Mouse (Mus musculus) neutrophil, adult 5-6 weeks (primary cell): ENCODE results near the gene Ndufc2. TPM values are rescaled to one million over a fixed set of nuclear protein-coding genes. Genes with fewer than 3 reads are reported as not detected.
"Not testable (repeated sequence)": the region's sequence is repeated elsewhere in the genome, so short reads cannot be mapped to it uniquely, and the experiment has no call there.

Experiments used
- ATAC-seq: fragments of 151-379, 151-347 bp; 2 replicates; pipeline ENCODE4 v1.8.0; 2017; ENCODE audit warnings: mild to moderate bottlenecking, moderate TSS enrichment; ENCODE audit not compliant: insufficient number of reproducible peaks, poor library complexity, low FRiP score, severe bottlenecking; ENCODE audit errors: extremely low read depth
- total RNA-seq: library from RNA; stranded (forward); fragments of 200-1000 nt; gene quantifications from 2 replicates; pipeline ENCODE4 v1.2.3, GENCODE M21; 2017

Ndufc2 gene
- total RNA-seq, 1 experiment from 2014 or later: 31.3 TPM

DNA sequence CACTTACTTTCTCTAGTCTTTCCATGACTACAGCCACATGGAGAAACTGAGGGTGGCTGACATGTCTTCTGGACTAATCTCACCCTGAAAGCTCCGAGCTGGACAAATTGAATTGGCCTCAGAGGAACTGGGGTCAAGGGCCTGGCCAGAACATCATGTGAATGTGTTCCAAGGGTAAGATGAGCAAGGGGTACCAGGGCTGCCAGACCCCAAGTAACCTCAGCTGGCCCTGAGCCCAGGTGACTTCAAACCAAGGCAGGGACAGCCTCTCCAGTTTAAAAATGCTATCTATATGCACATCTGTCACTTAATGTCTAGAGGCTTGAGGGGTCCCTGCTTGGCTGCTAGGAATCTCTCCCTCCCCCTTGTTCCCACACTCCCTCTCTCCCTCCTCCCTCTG lies 20.6 kb downstream of the Ndufc2 start:
- no peak for ATAC-seq

DNA sequence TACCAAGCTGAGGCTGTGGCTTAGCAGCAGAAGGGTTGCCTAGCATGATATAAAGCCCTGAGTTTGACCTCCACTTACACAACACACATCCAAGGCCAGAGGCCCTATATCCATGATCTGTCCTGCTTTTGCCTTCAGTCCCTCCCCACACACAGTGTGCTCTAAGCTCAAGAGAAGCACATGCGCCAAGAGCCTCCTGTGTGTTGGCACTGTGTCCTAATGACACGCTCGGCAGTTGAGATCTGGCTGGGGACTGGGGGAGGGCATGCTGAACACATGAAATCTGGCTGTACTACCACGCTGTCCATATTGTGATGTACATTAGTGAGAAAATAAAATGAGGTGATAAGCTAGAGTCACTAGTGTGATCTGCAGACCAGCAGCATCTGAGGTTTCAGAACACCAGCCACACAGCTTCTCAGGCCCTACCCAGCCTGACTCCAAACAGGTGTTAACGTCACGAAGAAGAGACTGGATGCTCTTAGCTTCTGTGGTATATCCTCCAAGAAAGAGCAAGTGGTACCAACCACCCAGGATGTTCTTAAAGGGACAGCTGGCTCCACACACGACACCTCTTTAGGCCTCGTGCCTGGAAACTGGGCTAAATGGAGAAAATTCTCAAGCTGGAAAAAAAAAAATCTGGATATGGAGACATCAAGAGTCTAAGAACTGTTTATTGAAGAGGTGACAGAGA lies 21.3 kb downstream of the Ndufc2 start:
- no peak for ATAC-seq

DNA sequence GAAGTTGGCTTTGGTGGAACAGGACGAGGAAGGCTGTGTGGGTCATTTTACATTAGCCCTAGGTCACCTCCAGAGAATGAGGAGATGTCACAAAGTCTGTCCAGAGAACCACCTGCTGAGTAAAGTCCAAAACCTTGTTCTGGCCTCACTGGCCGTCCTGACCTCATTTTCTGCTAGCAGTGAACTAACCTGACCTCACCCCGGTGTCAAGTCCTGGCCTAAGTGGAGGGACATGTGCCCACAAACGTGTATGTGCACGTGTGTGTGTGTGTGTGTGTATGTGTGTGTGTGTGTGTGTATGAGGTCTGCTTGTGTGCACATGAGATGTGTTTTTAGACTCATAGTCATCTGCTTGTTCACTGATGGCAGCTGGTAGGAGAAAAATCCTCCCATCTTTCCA lies 24.0 kb downstream of the Ndufc2 start:
- ATAC-seq: no peak

DNA sequence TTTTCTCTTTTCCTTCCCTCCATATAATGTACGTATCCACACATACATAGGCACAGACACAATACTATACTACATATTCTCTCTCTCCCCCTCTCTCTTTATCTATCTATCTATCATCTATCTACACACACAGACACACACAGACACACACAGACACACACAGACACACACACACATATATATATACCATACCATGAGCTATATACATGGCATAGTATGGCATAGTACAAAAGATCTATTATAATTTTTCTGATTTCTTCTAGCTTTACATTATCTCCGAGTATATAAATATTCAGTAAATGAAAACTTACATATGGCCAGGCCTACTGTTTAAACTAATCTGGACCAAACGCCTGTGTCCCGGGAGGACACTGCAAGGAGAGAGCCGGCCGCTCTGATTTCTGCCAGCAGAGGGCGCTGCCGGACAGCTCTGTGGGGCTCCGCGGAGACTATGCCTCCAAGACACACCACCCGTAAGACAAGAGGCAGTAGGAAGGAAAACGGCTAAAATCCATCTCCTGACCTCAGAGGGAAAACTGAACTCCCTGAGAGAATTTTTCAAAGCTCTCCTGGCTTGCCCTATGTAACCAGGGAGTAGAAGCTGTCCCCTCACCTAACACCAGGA lies 24.9 kb downstream of the Ndufc2 start:
- ATAC-seq: peak; percentile 65

DNA sequence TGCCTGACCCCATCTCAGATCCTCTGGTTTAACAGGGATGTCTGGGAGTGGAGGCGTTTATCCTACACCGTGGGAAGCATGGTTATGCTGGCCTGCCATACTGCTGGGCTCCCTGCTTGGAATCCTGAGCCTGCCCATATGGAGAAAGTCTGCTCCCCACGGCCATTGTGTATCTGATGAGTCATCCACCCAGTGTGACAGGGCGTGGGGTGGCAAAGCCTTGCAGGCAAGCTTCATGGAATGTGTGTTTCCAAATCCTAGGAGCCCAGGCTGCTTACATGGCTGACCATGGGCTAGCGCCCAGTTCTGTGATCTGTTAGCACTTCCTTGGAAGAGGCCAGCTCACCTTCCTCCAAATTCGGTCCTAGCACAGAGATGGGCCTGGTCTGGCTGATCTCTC lies 26.8 kb downstream of the Ndufc2 start:
- ATAC-seq: no peak

DNA sequence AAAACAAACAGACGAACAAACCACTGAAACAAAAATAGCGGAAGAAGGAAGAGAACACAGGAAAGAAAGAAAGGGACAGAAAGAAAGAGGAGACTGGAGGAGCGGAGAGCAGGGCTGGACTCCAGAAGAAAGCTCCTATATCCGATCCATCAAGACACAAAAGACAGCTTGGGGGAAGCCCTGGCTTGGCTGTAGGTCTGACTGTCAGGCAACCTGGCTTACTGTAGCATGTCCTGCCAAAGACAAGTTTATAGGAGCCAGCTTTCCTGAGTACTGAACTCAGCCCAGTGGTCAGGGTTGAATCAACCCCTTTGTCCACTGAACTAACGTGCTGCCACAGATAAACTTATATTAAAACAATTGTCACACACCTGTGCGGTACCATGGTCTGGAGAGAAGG lies 27.5 kb downstream of the Ndufc2 start:
- ATAC-seq: no peak

DNA sequence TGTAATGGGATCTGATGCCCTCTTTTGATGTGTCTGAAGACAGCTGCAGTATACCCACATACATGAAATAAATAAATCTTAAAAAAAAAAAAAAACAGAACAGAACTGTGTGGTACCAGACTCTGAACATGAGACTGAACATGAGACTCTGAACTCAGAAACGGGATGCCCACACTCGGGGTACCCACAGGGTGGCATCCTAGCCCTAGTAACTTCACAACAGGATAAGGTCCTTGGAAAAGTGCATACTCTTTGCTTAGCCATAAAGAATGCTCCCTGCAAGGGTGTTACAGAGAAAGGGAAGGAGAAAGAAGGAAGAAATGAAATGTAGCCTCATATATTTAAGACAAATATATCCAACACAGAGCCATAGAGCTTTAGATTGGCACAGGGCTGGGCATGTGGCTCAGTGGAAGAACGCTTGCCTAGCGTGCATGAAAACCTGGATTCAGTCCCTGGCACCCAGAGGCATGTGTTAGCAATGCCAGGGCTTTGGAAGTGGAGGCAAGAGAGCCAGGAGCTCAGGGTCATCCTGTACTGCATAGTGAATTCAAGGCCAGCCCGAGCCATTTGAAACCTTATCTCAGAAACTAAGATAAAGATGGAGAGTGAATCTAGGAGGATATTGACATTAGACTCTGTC lies 28.1 kb downstream of the Ndufc2 start:
- no peak for ATAC-seq

DNA sequence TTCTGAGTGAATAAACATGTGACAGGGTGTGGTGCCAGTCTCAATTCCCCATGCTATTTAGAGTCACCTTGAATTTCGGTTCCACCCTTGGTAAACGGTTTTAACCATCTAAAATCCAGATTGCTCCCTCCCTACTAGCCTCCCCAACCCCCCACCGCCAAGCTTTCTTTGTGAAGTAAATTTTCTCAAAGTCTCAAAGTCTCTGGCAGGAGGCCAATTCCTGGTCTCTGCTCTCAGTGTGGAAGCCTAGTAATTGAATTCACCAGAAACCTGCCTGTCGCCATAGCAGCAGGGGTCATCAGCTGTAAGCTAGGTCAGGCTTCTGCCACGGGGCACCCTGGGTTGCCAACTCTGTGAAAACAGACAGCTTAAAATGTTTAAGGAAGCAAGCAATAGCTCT lies 29.9 kb downstream of the Ndufc2 start:
- ATAC-seq: peak; percentile 77

DNA sequence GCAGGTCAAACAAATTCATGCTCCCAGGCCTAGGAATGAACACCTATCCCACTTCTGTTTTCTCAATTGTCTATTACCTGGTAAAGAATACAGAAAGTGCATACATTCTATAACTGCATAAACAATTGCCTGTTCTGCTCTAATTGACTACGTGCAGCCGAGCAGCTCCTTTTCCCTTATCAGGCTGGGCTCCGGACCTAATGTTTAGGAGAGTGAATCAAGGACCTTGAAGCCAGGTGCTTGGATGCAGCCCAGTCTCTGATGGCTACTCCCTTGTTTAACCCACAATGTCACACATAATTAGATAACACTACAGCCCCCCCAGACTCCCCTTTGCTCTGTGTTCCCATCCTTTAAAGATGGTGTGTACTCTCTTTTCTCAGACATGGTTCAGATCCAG lies 33.7 kb downstream of the Ndufc2 start:
- ATAC-seq: not testable (repeated sequence)

DNA sequence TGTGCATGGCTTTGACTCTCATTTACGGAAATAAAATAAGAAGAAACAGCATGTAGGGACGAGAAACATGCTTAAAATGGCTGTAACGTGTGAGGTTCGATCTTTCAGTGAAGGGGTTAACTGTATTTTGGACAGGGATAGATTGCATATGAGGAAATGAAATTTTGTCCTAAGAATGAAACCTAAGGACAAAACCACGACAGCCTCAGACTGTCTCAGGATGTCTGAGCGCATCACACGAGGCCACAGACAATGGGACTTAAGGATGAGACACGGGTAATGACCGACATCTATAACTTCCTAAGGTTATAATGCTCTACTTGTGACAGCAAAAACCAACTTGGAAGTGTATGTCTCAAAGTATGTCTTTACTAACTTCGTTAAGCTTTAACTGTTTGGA lies 34.7 kb downstream of the Ndufc2 start:
- no peak for ATAC-seq

DNA sequence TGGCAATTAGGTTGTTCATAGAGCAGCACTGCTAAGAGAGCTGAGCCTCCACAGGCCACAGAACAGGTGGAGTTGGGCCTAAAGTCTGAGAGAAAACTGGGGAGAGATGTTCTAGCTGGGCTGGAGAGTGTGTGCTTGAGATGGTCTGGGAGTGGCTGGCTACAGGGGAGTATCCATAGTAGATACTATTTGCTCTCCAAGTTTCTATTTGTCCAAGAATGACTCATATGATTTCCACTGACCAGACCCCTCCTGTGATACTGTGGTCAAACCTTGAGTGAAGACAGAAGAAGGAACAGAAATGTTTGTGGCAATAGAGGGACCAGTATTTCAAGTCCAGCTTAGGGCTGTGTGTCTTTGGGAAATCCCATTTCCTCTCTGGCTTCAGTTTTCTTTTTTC lies 39.2 kb downstream of the Ndufc2 start:
- no peak for ATAC-seq

DNA sequence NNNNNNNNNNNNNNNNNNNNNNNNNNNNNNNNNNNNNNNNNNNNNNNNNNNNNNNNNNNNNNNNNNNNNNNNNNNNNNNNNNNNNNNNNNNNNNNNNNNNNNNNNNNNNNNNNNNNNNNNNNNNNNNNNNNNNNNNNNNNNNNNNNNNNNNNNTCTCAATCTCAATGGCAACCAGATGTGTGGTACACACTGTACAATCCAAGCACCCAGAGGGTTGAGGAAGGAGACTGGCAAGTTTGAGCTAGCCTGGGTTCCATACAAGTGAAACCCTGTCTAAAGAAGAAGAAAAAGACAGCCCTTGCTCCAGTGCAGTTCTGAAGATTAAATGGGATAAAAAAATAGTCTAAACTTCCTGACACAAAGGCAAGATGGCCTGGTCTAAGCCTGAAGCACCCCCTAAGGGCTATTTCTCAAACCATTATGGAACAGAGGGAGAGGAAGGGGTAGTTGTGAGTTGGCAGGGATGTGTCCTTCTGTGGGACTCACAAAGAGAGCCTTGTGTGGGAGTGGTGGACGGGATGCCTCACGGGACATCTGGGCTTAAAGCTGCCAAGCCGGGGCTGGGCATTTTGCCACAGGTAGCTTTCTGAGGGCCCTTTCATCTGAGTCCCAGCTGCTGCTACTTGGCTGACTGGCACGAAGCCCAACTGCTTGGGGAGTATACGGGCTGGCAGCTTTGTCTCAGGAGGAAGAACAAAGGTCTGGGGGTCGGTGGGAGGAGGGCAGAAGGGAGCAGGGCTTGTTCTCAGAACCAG lies 46.5 kb downstream of the Ndufc2 start:
- ATAC-seq: no peak

DNA sequence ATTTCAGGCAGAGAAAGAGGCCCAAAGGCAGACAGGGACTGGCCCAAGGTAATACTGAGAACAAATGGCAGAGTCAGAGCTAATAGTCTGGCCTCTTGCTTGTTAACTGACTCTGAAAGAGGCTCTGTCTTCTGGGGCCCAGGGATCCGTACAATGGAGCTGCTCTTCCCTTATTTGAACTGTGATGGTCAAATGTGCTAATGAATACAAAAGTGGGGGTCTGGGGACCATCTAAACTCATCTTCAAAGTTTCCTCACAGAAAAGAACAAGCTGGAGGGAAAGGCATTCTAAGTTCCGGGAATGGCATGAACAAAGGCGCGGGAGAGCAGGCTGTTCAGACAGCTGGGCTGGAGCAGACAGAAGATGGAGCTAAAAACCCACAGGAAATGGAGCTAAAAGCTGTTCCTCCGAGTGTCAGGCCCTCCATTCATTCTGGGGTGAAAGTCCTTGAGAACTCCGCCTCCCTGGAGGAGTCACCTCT lies 47.3 kb downstream of the Ndufc2 start:
- ATAC-seq: no peak

DNA sequence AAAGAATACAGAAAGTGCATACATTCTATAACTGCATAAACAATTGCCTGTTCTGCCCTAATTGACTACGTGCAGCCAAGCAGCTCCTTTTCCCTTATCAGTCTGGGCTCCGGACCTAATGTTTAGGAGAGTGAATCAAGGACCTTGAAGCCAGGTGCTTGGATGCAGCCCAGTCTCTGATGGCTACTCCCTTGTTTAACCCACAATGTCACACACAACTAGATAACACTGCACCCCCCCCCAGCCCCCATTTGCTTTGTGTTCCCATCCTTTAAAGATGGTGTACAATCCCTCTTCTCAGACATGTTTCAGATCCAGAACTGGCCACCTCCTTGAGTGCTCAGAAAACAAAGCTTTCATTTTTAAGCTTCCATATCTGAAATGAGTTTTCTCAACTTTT lies 51.2 kb downstream of the Ndufc2 start, which contains the start of gene Kctd14:
TSS of gene Kctd14 (plus strand) at position 301 of the 400 bp plus-strand sequence.
- not testable (repeated sequence) for ATAC-seq

DNA sequence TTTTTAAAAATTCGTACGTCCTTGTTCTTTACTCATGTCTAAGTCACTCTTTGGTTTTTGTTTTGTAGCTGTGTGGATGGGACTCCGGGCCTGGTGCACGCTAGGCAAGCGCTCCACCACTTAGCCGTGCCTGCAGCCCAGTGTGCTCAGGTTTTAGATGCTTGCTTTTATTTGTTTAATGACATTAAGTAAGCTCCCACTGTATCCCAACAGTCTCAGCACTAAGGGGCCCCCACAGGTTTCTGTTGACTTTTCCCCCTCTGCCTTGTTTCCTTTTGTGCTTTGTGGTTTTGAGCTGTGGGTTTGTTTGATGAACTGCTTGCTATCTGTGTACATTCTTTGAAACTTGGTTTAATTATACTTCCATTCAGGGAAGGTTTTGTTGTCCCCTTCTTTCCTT lies 52.4 kb downstream of the Ndufc2 start:
- ATAC-seq: no peak

DNA sequence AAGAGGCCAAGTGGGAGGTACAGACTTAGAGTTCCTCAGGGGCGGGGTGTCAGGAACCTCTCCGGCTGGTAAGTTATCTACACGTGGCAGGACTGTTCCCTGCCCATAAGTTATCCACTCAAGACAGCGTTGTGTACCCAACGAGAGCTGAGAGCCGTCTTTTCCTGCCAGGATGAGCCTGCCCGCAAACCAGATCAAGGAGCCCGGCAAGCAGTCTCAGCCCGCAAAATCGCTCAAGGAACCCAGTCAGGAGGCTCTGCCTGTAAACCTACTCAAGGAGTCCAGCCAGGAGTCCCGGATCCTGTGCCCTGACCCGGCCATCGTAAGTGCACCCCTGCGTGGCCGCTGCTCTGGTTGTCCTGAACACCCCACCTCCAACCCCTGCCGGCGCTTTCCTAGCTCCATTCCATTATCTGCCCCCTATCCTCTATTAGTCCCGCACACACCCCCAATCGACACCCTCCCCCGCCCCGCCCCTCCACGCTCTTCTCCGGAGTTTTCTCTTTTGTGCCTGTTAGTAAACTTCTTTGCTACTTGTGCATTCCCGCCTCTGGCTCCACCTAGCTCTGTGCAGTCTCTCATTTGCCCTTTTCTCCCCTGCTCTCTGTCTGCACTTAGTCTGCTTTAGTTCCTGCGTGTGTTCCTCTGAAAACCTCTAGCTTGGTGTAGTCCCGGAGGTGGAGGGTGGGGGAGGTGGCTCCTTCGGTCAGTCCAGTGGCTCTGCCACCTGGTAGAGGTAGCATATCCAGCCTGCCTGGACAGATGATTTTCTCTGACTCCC lies 53.5 kb downstream of the Ndufc2 start:
- ATAC-seq: peak; percentile 31; the same call in 1 of the 2 replicates

DNA sequence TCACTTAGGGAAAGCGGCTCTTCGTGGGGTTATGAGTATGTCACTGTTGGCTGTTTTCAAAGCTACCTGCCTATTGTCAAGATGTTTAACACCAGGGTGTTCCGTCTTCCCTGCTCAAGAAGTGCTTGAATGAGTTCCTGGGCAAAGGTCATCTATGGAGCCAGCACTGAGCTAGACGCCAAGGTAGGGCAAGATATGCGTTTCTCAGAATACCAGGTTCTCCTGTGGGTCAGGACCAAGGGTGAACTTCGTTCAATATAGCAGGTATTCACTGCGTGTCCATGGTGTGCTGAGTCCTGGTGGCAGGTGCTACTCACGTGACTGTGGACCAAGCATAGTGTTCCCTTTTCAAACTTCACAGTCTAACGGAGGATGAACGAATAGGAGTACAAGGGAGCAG lies 55.0 kb downstream of the Ndufc2 start:
- no peak for ATAC-seq

DNA sequence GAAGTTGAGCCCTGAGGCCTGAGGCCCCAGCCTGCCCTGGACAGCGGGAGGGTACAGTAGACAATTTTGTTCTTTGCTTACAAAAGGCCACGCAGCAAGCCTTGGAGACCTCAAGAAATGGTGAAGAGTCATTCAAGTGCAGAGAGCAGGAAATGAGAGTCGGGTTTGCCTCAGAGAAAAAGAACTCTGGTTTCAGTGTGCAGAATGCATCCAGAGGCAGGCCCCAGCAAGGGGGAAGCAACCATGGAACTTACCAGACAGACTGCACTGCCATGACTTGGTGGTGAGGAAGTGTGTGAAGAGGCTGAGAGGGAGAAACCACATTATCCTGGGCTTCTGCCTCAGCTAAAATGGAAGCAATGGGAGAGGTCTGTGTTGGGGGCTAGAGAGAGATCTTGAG lies 55.8 kb downstream of the Ndufc2 start:
- 0 out of 2 replicates have a peak, but pooled peaks have one; percentile 37 for ATAC-seq
